Mouse (Mus musculus): ENCODE data around the gene Ppp4r1. TPM values are rescaled to one million over a fixed set of nuclear protein-coding genes. Genes with fewer than 3 reads are reported as not detected.

Gene Ppp4r1
- polyA plus RNA-seq, 1 experiment, result 274 TPM

- TF ChIP-seq CTCF (IDR thresholded peaks at IDR 0.05; ENCODE audit: control insufficient read depth, insufficient read depth, insufficient replicate concordance, low read depth, low read length) (no peak), POLR2A (IDR thresholded peaks at IDR 0.05; ENCODE audit: control insufficient read depth, low read depth, low read length) (no peak)
- Histone ChIP-seq H3K4me3 (ENCODE audit: control insufficient read depth, low read depth, low read length) (no peak overlapping the region), H3K27me3 (ENCODE audit: control insufficient read depth, insufficient read depth, low read length) (no peaks in the 10 kb centered on the region), H3K4me1 (ENCODE audit: control insufficient read depth, insufficient read depth, low read length) (no peaks in the 10 kb centered on the region), H3K27ac (ENCODE audit: control insufficient read depth, insufficient read depth, low read depth, low read length) (no peak overlapping the region), H3K36me3 (ENCODE audit: control insufficient read depth, insufficient read depth, low read length) (peaks cover 3% of the 10 kb centered on the region)
Measured at GRCm38 (mm10) chr17:65853326-65853725, 71.0 kb downstream of the Ppp4r1 start.

GRCm38 (mm10) chr17:65854006-65854405, 71.6 kb downstream of the Ppp4r1 start:
- Histone ChIP-seq H3K4me1 (ENCODE audit: control insufficient read depth, insufficient read depth, low read length) (no peaks in the 10 kb centered on the region), H3K27ac (ENCODE audit: control insufficient read depth, insufficient read depth, low read depth, low read length) (no peak overlapping the region), H3K36me3 (ENCODE audit: control insufficient read depth, insufficient read depth, low read length) (peaks cover 3% of the 10 kb centered on the region), H3K27me3 (ENCODE audit: control insufficient read depth, insufficient read depth, low read length) (no peaks in the 10 kb centered on the region), H3K4me3 (ENCODE audit: control insufficient read depth, low read depth, low read length) (no peak overlapping the region)
- TF ChIP-seq CTCF (IDR thresholded peaks at IDR 0.05; ENCODE audit: control insufficient read depth, insufficient read depth, insufficient replicate concordance, low read depth, low read length) (no peak), POLR2A (IDR thresholded peaks at IDR 0.05; ENCODE audit: control insufficient read depth, low read depth, low read length) (no peak)

- no peaks in the 10 kb centered on the region for H3K27me3 ChIP-seq (ENCODE audit: control insufficient read depth, insufficient read depth, low read length)
- H3K27ac ChIP-seq (ENCODE audit: control insufficient read depth, insufficient read depth, low read depth, low read length), result peak overlapping the region; percentile 67
- TF ChIP-seq CTCF (IDR thresholded peaks at IDR 0.05; ENCODE audit: control insufficient read depth, insufficient read depth, insufficient replicate concordance, low read depth, low read length), result no peak
- TF ChIP-seq POLR2A (IDR thresholded peaks at IDR 0.05; ENCODE audit: control insufficient read depth, low read depth, low read length), result no peak
- H3K36me3 ChIP-seq (ENCODE audit: control insufficient read depth, insufficient read depth, low read length), result no peaks in the 10 kb centered on the region; the same call in 1 of the 2 replicates
- no peaks in the 10 kb centered on the region for H3K4me1 ChIP-seq (ENCODE audit: control insufficient read depth, insufficient read depth, low read length)
- no peak overlapping the region for H3K4me3 ChIP-seq (ENCODE audit: control insufficient read depth, low read depth, low read length)
Measured at GRCm38 (mm10) chr17:65857617-65858016, 75.2 kb downstream of the Ppp4r1 start.

- Histone ChIP-seq H3K36me3 (ENCODE audit: control insufficient read depth, insufficient read depth, low read length) (no peaks in the 10 kb centered on the region), H3K27ac (ENCODE audit: control insufficient read depth, insufficient read depth, low read depth, low read length) (no peak overlapping the region), H3K4me3 (ENCODE audit: control insufficient read depth, low read depth, low read length) (no peak overlapping the region)
Measured at GRCm38 (mm10) chr17:65862579-65862978, 80.2 kb downstream of the Ppp4r1 start.

GRCm38 (mm10) chr17:65863830-65864229, 81.5 kb downstream of the Ppp4r1 start:
- Histone ChIP-seq H3K36me3 (ENCODE audit: control insufficient read depth, insufficient read depth, low read length) (no peaks in the 10 kb centered on the region), H3K27ac (ENCODE audit: control insufficient read depth, insufficient read depth, low read depth, low read length) (no peak overlapping the region), H3K4me3 (ENCODE audit: control insufficient read depth, low read depth, low read length) (no peak overlapping the region), H3K4me1 (ENCODE audit: control insufficient read depth, insufficient read depth, low read length) (no peaks in the 10 kb centered on the region), H3K27me3 (ENCODE audit: control insufficient read depth, insufficient read depth, low read length) (no peaks in the 10 kb centered on the region)
- TF ChIP-seq CTCF (IDR thresholded peaks at IDR 0.05; ENCODE audit: control insufficient read depth, insufficient read depth, insufficient replicate concordance, low read depth, low read length) (no peak), POLR2A (IDR thresholded peaks at IDR 0.05; ENCODE audit: control insufficient read depth, low read depth, low read length) (no peak)

More at GRCm38 (mm10) chr17:65862579-65862978, 80.2 kb downstream of the Ppp4r1 start:
- TF ChIP-seq CTCF (IDR thresholded peaks at IDR 0.05; ENCODE audit: control insufficient read depth, insufficient read depth, insufficient replicate concordance, low read depth, low read length) (peak; percentile 16; the same call in 1 of the 2 replicates), POLR2A (IDR thresholded peaks at IDR 0.05; ENCODE audit: control insufficient read depth, low read depth, low read length) (no peak)
- Histone ChIP-seq H3K27me3 (ENCODE audit: control insufficient read depth, insufficient read depth, low read length) (no peaks in the 10 kb centered on the region), H3K4me1 (ENCODE audit: control insufficient read depth, insufficient read depth, low read length) (no peaks in the 10 kb centered on the region)

GRCm38 (mm10) chr17:65864742-65865141, 82.4 kb downstream of the Ppp4r1 start:
- peak; percentile 14; the same call in 1 of the 2 replicates for TF ChIP-seq CTCF (IDR thresholded peaks at IDR 0.05; ENCODE audit: control insufficient read depth, insufficient read depth, insufficient replicate concordance, low read depth, low read length)
- TF ChIP-seq POLR2A (IDR thresholded peaks at IDR 0.05; ENCODE audit: control insufficient read depth, low read depth, low read length), result no peak

GRCm38 (mm10) chr17:65865265-65865664, 82.9 kb downstream of the Ppp4r1 start:
- Histone ChIP-seq H3K4me3 (ENCODE audit: control insufficient read depth, low read depth, low read length) (no peak overlapping the region), H3K27ac (ENCODE audit: control insufficient read depth, insufficient read depth, low read depth, low read length) (no peak overlapping the region), H3K4me1 (ENCODE audit: control insufficient read depth, insufficient read depth, low read length) (no peaks in the 10 kb centered on the region), H3K27me3 (ENCODE audit: control insufficient read depth, insufficient read depth, low read length) (no peaks in the 10 kb centered on the region), H3K36me3 (ENCODE audit: control insufficient read depth, insufficient read depth, low read length) (no peaks in the 10 kb centered on the region)
- TF ChIP-seq CTCF (IDR thresholded peaks at IDR 0.05; ENCODE audit: control insufficient read depth, insufficient read depth, insufficient replicate concordance, low read depth, low read length) (no peak), POLR2A (IDR thresholded peaks at IDR 0.05; ENCODE audit: control insufficient read depth, low read depth, low read length) (no peak)

More at GRCm38 (mm10) chr17:65864742-65865141, 82.4 kb downstream of the Ppp4r1 start:
- H3K27ac ChIP-seq (ENCODE audit: control insufficient read depth, insufficient read depth, low read depth, low read length), result no peak overlapping the region
- no peaks in the 10 kb centered on the region for H3K36me3 ChIP-seq (ENCODE audit: control insufficient read depth, insufficient read depth, low read length)
- H3K4me1 ChIP-seq (ENCODE audit: control insufficient read depth, insufficient read depth, low read length), result no peaks in the 10 kb centered on the region
- H3K27me3 ChIP-seq (ENCODE audit: control insufficient read depth, insufficient read depth, low read length), result no peaks in the 10 kb centered on the region
- H3K4me3 ChIP-seq (ENCODE audit: control insufficient read depth, low read depth, low read length), result no peak overlapping the region

- Histone ChIP-seq H3K36me3 (ENCODE audit: control insufficient read depth, insufficient read depth, low read length) (no peaks in the 10 kb centered on the region), H3K4me1 (ENCODE audit: control insufficient read depth, insufficient read depth, low read length) (no peaks in the 10 kb centered on the region), H3K4me3 (ENCODE audit: control insufficient read depth, low read depth, low read length) (no peak overlapping the region), H3K27ac (ENCODE audit: control insufficient read depth, insufficient read depth, low read depth, low read length) (no peak overlapping the region), H3K27me3 (ENCODE audit: control insufficient read depth, insufficient read depth, low read length) (no peaks in the 10 kb centered on the region)
- TF ChIP-seq POLR2A (IDR thresholded peaks at IDR 0.05; ENCODE audit: control insufficient read depth, low read depth, low read length) (no peak), CTCF (IDR thresholded peaks at IDR 0.05; ENCODE audit: control insufficient read depth, insufficient read depth, insufficient replicate concordance, low read depth, low read length) (no peak)
Measured at GRCm38 (mm10) chr17:65866201-65866600, 83.8 kb downstream of the Ppp4r1 start.

Data from testis, adult 2 months (tissue).